Mouse (Mus musculus): ENCODE measurements around the gene Haus6.
A peak's percentile ranks its signal among the peaks of the same experiment; 100 is the strongest.
"Not testable (repeated sequence)": the region's sequence is repeated elsewhere in the genome, so short reads cannot be mapped to it uniquely, and the experiment has no call there.

Gene Haus6

GRCm38 (mm10) chr4:86611524-86612288, at the start of gene Haus6:
Haus6 (minus strand) TSS chr4:86612055.
- peak; percentile 98 for DNase-seq (ENCODE audit: low read depth, low spot score)

DNA sequence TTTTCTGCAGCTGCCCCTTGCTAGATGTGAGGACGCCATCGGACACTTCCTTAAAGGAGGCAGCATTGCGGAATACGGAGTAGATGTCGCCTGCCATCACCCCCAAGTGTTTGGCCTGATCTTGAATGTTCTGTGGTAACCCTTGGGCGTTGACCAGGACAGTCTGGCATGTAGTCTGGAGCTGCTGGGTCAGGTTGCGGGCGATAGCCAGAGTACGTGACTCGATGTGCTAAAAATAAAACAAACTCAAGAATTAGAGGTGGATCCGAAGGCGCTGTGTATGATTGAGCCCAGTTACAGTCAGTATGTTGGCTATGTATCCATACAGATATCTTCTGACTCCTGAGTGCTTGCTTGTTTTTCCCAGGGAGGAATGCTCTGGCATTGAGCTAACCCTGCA, 45.3 kb upstream of the Haus6 start:
- DNase-seq (ENCODE audit: low read depth, low spot score), result no peak

- DNase-seq (ENCODE audit: low read depth, low spot score), result not testable (repeated sequence)
Observed at GRCm38 (mm10) chr4:86656410-86656809, 44.6 kb upstream of the Haus6 start.

GRCm38 (mm10) chr4:86651686-86652384, 40.0 kb upstream of the Haus6 start:
- DNase-seq (ENCODE audit: low read depth, low spot score), result peak; percentile 35

GRCm38 (mm10) chr4:86648394-86648793, 36.5 kb upstream of the Haus6 start:
- DNase-seq (ENCODE audit: low read depth, low spot score), result not testable (repeated sequence)

DNA sequence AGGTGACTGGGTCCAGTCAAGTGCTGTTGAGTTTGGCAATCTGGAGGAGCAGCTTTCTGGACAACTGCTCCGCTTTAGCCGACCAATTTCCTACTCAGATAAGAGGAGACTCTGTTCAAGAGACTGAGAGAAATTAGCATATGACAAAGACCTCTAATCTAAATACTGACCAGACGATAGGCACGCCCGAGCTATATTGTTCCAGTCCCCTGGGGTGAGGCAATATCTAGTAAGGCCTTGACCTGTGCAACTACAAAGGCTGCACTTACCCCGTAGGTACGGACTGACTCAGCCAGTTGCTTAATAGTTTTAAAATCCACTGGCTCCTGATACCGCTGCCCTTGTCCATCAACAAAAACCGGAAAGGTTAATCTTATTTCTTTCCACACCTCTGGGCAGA, 25.7 kb upstream of the Haus6 start:
- not testable (repeated sequence) for DNase-seq (ENCODE audit: low read depth, low spot score)

- not testable (repeated sequence) for DNase-seq (ENCODE audit: low read depth, low spot score)
Observed at GRCm38 (mm10) chr4:86634873-86635272, 23.0 kb upstream of the Haus6 start.

GRCm38 (mm10) chr4:86634312-86634711, 22.5 kb upstream of the Haus6 start:
- not testable (repeated sequence) for DNase-seq (ENCODE audit: low read depth, low spot score)

DNA sequence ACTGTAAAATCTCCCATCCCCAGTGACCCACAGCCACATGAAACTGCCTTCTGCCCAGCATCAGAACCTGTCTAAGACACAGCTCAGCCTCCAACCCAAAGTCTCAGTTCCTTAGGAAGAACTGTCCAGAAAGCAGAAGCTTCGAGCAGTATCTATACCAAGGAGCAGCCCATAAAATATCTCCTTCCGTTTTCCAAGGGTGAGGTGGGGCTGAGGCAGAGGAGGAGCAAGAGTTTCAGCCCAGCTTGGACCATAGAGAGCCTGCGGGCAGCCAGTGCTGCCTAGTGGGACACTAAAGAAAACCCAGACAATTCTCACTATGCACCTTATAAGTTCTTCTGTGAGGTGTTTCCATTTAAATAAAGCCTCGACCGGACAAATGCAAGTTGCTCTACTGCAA, 20.7 kb upstream of the Haus6 start:
- DNase-seq (ENCODE audit: low read depth, low spot score), result not testable (repeated sequence)

GRCm38 (mm10) chr4:86631831-86632230, 20.0 kb upstream of the Haus6 start:
- no peak for DNase-seq (ENCODE audit: low read depth, low spot score)

- not testable (repeated sequence) for DNase-seq (ENCODE audit: low read depth, low spot score)
Observed at GRCm38 (mm10) chr4:86626496-86626895, 14.6 kb upstream of the Haus6 start.

- no peak for DNase-seq (ENCODE audit: low read depth, low spot score)
Observed at GRCm38 (mm10) chr4:86625463-86625862, 13.6 kb upstream of the Haus6 start.

GRCm38 (mm10) chr4:86622532-86622931, 10.7 kb upstream of the Haus6 start:
- not testable (repeated sequence) for DNase-seq (ENCODE audit: low read depth, low spot score)

- no peak for DNase-seq (ENCODE audit: low read depth, low spot score)
Observed at GRCm38 (mm10) chr4:86622116-86622515, 10.3 kb upstream of the Haus6 start.

GRCm38 (mm10) chr4:86620506-86620905, 8.7 kb upstream of the Haus6 start:
- no peak for DNase-seq (ENCODE audit: low read depth, low spot score)

GRCm38 (mm10) chr4:86612289-86612620, 400 bp upstream of the Haus6 start:
- no peak for DNase-seq (ENCODE audit: low read depth, low spot score)

- no peak for DNase-seq (ENCODE audit: low read depth, low spot score)
Observed at GRCm38 (mm10) chr4:86591304-86591703, 20.6 kb downstream of the Haus6 start.

GRCm38 (mm10) chr4:86588236-86588635, 23.6 kb downstream of the Haus6 start:
- DNase-seq (ENCODE audit: low read depth, low spot score), result no peak

DNA sequence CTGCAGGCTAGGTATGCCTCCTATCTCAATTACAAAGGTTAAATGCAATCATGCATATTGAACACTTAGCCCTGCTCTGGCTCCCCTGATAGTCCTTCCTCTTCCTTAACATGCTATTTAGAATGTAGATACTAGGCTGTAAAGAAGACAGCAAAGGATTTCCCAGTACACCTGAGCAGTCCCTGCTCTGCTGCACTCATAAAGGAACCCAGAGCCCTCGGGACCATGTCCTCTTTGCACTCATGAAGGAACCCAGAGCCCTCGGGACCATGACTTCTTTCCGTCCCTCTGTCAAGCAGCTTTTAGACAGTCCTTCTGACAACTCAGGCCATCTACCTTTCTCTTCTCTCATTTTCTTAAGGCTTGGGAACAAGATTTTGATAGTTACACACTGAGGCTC, 31.3 kb downstream of the Haus6 start:
- no peak for DNase-seq (ENCODE audit: low read depth, low spot score)

DNA sequence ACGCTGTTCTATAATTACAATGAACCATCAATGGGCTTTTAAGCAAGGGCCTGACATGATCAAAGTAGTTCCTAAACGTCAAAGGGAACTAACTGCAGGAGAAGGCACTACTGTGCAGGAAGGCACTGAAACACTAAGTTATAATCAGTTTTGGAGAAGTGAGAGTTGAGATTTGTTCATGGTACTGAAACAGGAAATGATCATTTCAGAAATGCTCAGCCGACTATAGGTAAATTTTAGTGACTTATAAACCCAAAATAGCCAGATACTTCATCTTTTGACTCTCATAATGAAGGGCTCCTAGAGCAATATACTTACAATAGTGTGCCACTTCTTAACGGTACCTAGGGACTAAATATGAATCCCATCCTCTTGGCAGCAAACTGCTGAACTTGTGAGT, 31.8 kb downstream of the Haus6 start:
- no peak for DNase-seq (ENCODE audit: low read depth, low spot score)

- DNase-seq (ENCODE audit: low read depth, low spot score), result peak; percentile 29
Observed at GRCm38 (mm10) chr4:86576630-86577225, 35.1 kb downstream of the Haus6 start.

DNA sequence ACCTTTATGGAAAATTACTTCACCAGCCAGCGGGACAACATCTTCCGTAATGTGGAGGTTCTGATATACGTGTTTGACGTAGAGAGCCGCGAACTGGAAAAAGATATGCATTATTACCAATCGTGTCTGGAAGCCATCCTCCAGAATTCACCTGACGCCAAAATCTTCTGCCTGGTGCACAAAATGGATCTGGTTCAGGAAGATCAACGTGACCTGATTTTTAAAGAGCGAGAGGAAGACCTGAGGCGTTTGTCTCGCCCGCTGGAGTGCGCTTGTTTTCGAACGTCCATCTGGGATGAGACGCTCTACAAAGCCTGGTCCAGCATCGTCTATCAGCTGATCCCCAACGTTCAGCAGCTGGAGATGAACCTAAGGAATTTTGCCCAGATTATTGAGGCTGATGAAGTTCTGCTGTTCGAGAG, 35.7 kb downstream of the Haus6 start:
- no peak for DNase-seq (ENCODE audit: low read depth, low spot score)

Measured in CD4-positive helper T cell, adult 2 months (primary cell).